Mouse (Mus musculus): Measurements from ENCODE around the gene Traf6.

- TF ChIP-seq POLR2A (IDR thresholded peaks at IDR 0.05; ENCODE audit: low read depth, low read length) (no peak), CTCF (IDR thresholded peaks at IDR 0.05; ENCODE audit: borderline replicate concordance, insufficient read depth, low read length) (no peak)
Measured at GRCm38 (mm10) chr2:101742072-101742860, 64.0 kb downstream of the Traf6 start.

All from embryonic fibroblast, embryonic 13.5 days (primary cell).